In genomic region chr3:122140589-122141400, GRCm38 (mm10) we compare ENCODE assay signal across 8 mouse cellular contexts.
A peak's percentile ranks its signal among the peaks of the same experiment; 100 is the strongest.
DNase-seq lines count a peak whose midpoint lies in the region; ATAC-seq lines count a peak whose summit lies in the region.

No protein-coding gene starts in this region.

- H3K9me3 ChIP-seq in intestine, embryonic 14.5 days (ENCODE audit: control insufficient read depth, low read length), result no peaks in the 10 kb centered on the region
- no peaks in the 10 kb centered on the region for H3K9me3 ChIP-seq in midbrain, embryonic 14.5 days (ENCODE audit: control insufficient read depth, low read length)

- H3K4me2 ChIP-seq in intestine, embryonic 14.5 days (ENCODE audit: low read length), result no peak overlapping the region
- H3K4me2 ChIP-seq in midbrain, embryonic 14.5 days (ENCODE audit: low read length), result no peak overlapping the region

- peak; percentile 80 for DNase-seq in testis, postnatal 10 days (ENCODE audit: low spot score)
- no peak for DNase-seq in testis, postnatal 14 days (ENCODE audit: low spot score)
- peak; percentile 40 to 61 for DNase-seq in cerebellum, adult 18-20 months
- peak; percentile 40 to 43 for DNase-seq in frontal cortex, postnatal 25 days (ENCODE audit: low spot score in 2 of 2)
- DNase-seq in intestine, embryonic 14.5 days (ENCODE audit: low spot score), result peak; percentile 77
- peak; percentile 15 to 30 for DNase-seq in left cerebral cortex, adult 8-10 months (ENCODE audit: low spot score in 2 of 2)
- DNase-seq in midbrain, embryonic 14.5 days, result peak; percentile 89
- peak; percentile 36 for DNase-seq in yolk sac, embryonic 10.5 days (ENCODE audit: low spot score)

- ATAC-seq in intestine, embryonic 14.5 days (replicated peaks; ENCODE audit: low FRiP score, low TSS enrichment, low read depth), result peak; percentile 50; the same call in 1 of the 2 replicates
- peak; percentile 46; the same call in 1 of the 2 replicates for ATAC-seq in midbrain, embryonic 14.5 days (ENCODE audit: low FRiP score, low TSS enrichment)

- no peaks in the 10 kb centered on the region for H3K27me3 ChIP-seq in intestine, embryonic 14.5 days (replicated peaks; ENCODE audit: control insufficient read depth, insufficient read depth, low read length)
- H3K27me3 ChIP-seq in midbrain, embryonic 14.5 days (ENCODE audit: control insufficient read depth, insufficient read depth, low read length), result no peaks in the 10 kb centered on the region

- no peaks in the 10 kb centered on the region for H3K36me3 ChIP-seq in intestine, embryonic 14.5 days (ENCODE audit: control insufficient read depth, insufficient read depth, low read length)
- H3K36me3 ChIP-seq in midbrain, embryonic 14.5 days (ENCODE audit: control insufficient read depth, insufficient read depth, low read length), result no peaks in the 10 kb centered on the region

- 63% methylated on average over 18 of the region's 18 CpGs for WGBS in intestine, embryonic 14.5 days
- WGBS in midbrain, embryonic 14.5 days, result 65% methylated on average over 18 of the region's 18 CpGs

- H3K27ac ChIP-seq in intestine, embryonic 14.5 days (ENCODE audit: low read depth), result no peak overlapping the region
- no peak overlapping the region for H3K27ac ChIP-seq in midbrain, embryonic 14.5 days (replicated peaks; ENCODE audit: low read depth, low read length)

- H3K4me3 ChIP-seq in intestine, embryonic 14.5 days (ENCODE audit: low read depth, low read length), result no peak overlapping the region
- H3K4me3 ChIP-seq in midbrain, embryonic 14.5 days (replicated peaks; ENCODE audit: low read depth, low read length), result no peak overlapping the region

- H3K9ac ChIP-seq in intestine, embryonic 14.5 days (ENCODE audit: low read length), result no peak overlapping the region
- H3K9ac ChIP-seq in midbrain, embryonic 14.5 days (replicated peaks; ENCODE audit: low read length), result no peak overlapping the region

- H3K4me1 ChIP-seq in intestine, embryonic 14.5 days (replicated peaks; ENCODE audit: control insufficient read depth, insufficient read depth, low read length), result no peaks in the 10 kb centered on the region
- H3K4me1 ChIP-seq in midbrain, embryonic 14.5 days (ENCODE audit: control insufficient read depth, insufficient read depth, low read length), result no peaks in the 10 kb centered on the region
